Mouse (Mus musculus) hindbrain, postnatal 0 days (tissue): Measurements from ENCODE around the gene Napa. TPM values are rescaled to one million over a fixed set of nuclear protein-coding genes. Genes with fewer than 3 reads are reported as not detected.

ENCODE experiments used
- ATAC-seq: fragments of 200-750 bp; cut with Nextera tagmentation; 2 replicates; pipeline ENCODE4 v1.8.0; 2017; ENCODE audit warnings: mild to moderate bottlenecking, moderate TSS enrichment, moderate library complexity
- DNase-seq: peaks from one replicate; pipeline ENCODE4 v3.0.0-alpha.2; 2015; ENCODE audit warnings: low spot score
- H3K27ac ChIP-seq: fragments of 300-500 bp; sonication (generic); 2 replicates; pipeline ENCODE4 v1.5.1; 2014; ENCODE audit warnings: mild to moderate bottlenecking
- H3K27me3 ChIP-seq: fragments of 300-500 bp; sonication (generic); 2 replicates; pipeline ENCODE4 v1.6.1; 2014; ENCODE audit warnings: low read length, mixed read lengths; ENCODE audit not compliant: insufficient read depth
- H3K36me3 ChIP-seq: fragments of 300-500 bp; sonication (generic); 2 replicates; pipeline ENCODE4 v1.6.1; 2014; ENCODE audit warnings: low read length, mixed read lengths; ENCODE audit not compliant: insufficient read depth
- H3K4me1 ChIP-seq: fragments of 300-500 bp; sonication (generic); 2 replicates; pipeline ENCODE4 v1.6.1; 2014; ENCODE audit warnings: antibody characterized with exemption, low read length, mixed read lengths; ENCODE audit not compliant: insufficient read depth
- H3K4me2 ChIP-seq: fragments of 300-500 bp; sonication (generic); 2 replicates; pipeline ENCODE4 v1.6.1; 2014; ENCODE audit warnings: low read depth, mild to moderate bottlenecking, low read length, moderate library complexity, mixed read lengths
- H3K4me3 ChIP-seq: fragments of 300-500 bp; sonication (generic); 2 replicates; pipeline ENCODE4 v1.5.1; 2014; ENCODE audit warnings: low read length
- H3K9ac ChIP-seq: fragments of 300-500 bp; sonication (generic); replicated peaks from 2 replicates; pipeline ENCODE4 v1.6.1; 2014; ENCODE audit warnings: mild to moderate bottlenecking, low read length, moderate library complexity, mixed read lengths
- H3K9me3 ChIP-seq: fragments of 300-500 bp; sonication (generic); 2 replicates; pipeline ENCODE4 v1.6.1; 2016; ENCODE audit warnings: low read length, mixed read lengths
- CTCF ChIP-seq: IDR thresholded peaks from 2 replicates; pipeline ENCODE4 v1.5.1; 2016; ENCODE audit warnings: antibody characterized with exemption, control low read depth, low read depth
- WGBS: fragments of 180-500 bp; shearing (Covaris S2); extraction: QIAGEN DNeasy Blood & Tissue Kit; methylation state at CpG from one replicate; pipeline ENCODE4 v1.1.7; 2014; 5-methylcytosine and 5-hydroxymethylcytosine counted together
- polyA plus RNA-seq: library from polyadenylated mRNA; unstranded; fragments of >200 nt; fragmentation: Nextera tagmentation; extraction: Ambion mirVana; gene quantifications from 2 replicates; pipeline ENCODE4 v1.2.1, GENCODE M21; 2015
- total RNA-seq: library from RNA; depleted of rRNA; stranded (reverse); fragments of >200 nt; gene quantifications from 2 replicates; pipeline ENCODE4 v1.2.3, GENCODE M21; 2014

Gene Napa
- total and polyA plus RNA-seq, 2 experiments from 2014 or later = 253 to 441 TPM

DNA sequence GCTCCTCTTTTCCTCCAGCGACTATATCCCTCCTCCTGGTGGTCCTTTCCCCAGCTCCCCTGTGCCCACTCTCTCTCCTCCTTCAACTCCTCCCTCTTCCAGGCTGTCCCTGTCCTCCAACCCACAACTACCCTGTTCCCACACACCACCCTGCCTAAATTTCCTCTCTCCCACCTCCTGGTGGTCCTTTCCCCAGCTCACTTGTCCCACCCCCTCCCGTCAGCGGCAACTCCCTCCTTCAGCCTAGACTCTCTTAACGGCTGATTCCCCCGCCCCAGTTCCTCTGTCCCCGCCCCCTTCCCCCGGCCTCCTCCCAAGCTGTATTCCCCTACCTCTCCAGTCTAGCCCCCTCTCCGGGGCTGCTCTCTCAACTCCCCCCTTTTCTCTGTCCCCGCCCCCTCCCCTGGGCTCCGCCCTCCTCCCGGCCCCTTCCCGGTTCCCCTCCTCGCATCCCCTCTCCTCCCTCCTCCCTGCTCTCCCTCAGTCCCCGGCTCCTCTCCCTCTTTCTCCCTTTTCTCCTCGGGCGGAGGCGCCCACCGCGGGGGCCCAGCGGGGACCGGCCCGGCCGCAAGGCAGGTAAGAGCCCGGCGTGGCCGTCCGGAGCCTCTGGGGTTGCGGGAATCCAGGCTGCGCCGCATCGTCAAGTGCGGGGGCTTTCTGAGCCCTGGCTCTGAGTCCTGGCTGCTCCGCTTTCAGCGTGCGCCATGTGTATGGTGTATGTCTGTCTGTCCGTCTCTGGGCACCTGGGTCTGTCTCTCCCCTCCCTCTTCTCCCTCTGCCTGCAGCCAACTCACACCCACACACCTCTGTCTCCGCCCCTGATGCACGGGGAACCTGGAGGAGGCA is 31.8 kb downstream of the Napa start:
- Histone ChIP-seq H3K36me3 (peaks cover 7% of the 10 kb centered on the region; the same call in 1 of the 2 replicates), H3K4me1 (peaks cover 17% of the 10 kb centered on the region), H3K4me3 (peak overlapping the region; percentile 43), H3K27ac (peak overlapping the region; percentile 68), H3K9ac (peak overlapping the region; percentile 64), H3K4me2 (peak overlapping the region; percentile 57), H3K27me3 (no peaks in the 10 kb centered on the region), H3K9me3 (no peaks in the 10 kb centered on the region)
- TF ChIP-seq CTCF = peak; percentile 39
- WGBS = 1% methylated on average over 35 of the region's 38 CpGs
- DNase-seq = peak; percentile 86
- ATAC-seq = peak; percentile 83

DNA sequence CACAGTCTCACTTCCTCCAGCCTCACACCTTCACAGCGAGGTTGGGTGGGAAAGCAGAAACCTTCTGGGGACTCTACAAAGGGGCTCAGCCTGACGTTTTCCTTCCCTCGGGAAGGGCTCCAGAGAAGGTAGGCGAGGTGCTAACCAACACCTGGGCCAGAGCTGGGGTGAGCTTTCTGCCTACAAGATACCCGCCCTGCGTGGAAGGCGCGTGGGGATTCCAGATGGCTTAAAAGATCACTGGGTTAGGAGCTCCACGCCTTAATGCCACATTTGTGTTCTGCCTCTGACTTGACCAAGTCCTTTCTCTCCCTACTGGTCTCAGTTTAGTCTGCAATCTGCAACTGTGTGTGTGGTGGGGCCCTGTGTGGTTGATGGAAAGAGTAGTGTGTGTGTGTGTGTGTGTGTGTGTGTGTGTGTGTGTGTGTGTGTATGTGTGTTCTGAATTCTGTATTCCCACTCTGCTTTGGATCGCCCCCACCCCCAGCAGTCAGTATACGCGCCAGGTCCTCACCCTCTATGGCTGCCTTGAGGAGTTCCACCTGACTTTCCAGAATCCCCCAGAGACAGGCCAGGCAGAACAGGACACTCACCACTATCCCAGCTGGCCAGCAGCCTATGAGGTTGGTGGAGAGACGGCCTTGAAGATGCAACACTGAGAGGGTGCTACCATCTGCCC is 32.8 kb downstream of the Napa start:
- peak overlapping the region; percentile 4; the same call in 1 of the 2 replicates for H3K9ac ChIP-seq
- H3K4me3 ChIP-seq = peak overlapping the region; percentile 43
- no peaks in the 10 kb centered on the region for H3K27me3 ChIP-seq
- ATAC-seq (no peak), DNase-seq (peak; percentile 12)
- no peaks in the 10 kb centered on the region; the same call in 1 of the 2 replicates for H3K36me3 ChIP-seq
- peaks cover 17% of the 10 kb centered on the region for H3K4me1 ChIP-seq
- no peak for TF ChIP-seq CTCF
- peak overlapping the region; percentile 57 for H3K4me2 ChIP-seq
- peak overlapping the region; percentile 68; the same call in 1 of the 2 replicates for H3K27ac ChIP-seq
- H3K9me3 ChIP-seq = no peaks in the 10 kb centered on the region
- 27% methylated on average over 13 of the region's 13 CpGs for WGBS

DNA sequence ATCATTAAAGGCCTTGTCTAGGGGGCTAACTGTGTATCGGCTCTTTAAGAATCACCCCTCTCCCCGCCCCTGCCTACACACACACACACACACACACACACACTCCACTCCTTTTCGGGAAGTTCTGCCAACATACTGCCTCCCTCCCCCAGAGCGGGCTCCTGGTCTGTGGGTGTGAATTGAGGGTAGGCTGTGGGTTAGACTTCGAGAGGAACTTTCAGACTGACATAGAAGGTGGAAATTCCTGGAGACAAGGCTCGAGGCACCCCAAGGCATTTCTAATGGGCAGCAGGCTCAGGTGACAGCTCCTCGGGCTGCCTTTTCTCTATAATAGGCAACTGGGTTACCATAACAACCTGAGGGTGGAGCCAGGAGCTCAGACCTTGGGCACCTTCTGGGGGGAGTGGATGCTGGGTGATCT is 33.9 kb downstream of the Napa start:
- Histone ChIP-seq H3K4me1 (peaks cover 17% of the 10 kb centered on the region), H3K27me3 (no peaks in the 10 kb centered on the region), H3K4me2 (peak overlapping the region; percentile 57), H3K9ac (0 out of 2 replicates have a peak overlapping the region, but pooled peaks have one; percentile 4), H3K9me3 (no peaks in the 10 kb centered on the region), H3K27ac (no peak overlapping the region), H3K4me3 (0 out of 2 replicates have a peak overlapping the region, but pooled peaks have one; percentile 4), H3K36me3 (no peaks in the 10 kb centered on the region)
- peak; percentile 24 for DNase-seq
- TF ChIP-seq CTCF = no peak
- ATAC-seq = no peak
- WGBS = 9% methylated on average over 7 of the region's 7 CpGs

DNA sequence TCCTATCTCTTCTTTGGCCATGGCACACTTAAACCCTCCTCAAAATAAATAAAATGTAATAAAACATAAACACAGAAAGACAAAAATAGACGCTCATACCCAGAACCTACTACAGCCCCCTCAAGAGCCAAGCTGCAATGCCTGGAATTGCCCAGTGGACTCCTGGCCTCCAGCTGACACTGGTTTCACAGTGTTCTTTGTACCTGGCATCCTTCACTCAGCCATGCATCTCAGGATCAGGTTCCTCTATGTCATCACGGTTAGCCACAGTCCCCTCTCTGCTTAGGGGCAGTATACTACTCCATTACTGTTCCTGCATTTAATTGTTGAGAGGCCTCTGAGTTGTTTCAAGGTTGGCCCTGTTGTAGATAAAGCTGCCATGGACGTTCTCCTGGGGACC is 34.7 kb downstream of the Napa start:
- WGBS = 77% methylated on average over 3 of the region's 3 CpGs
- no peak for TF ChIP-seq CTCF
- Histone ChIP-seq H3K4me3 (no peak overlapping the region), H3K4me1 (peaks cover 17% of the 10 kb centered on the region), H3K9me3 (no peaks in the 10 kb centered on the region), H3K4me2 (no peak overlapping the region), H3K27ac (no peak overlapping the region), H3K36me3 (no peaks in the 10 kb centered on the region), H3K27me3 (no peaks in the 10 kb centered on the region), H3K9ac (no peak overlapping the region)
- no peak for DNase-seq
- no peak for ATAC-seq

DNA sequence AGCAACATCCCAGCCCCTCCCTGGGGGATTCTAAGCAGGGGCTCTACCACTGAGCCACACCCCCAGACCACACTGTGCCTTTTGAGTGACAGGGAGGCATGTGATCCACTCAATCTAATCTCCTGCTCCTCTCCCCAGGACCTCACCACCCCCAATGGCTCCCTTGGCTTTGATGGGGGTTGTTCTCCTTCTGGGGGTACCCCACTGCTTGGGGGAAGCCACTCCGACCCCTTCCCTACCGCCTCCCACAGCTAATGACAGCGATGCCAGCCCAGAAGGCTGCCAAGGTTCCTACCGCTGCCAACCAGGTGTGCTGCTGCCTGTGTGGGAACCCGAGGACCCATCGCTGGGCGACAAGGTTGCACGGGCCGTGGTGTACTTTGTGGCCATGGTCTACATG is 35.4 kb downstream of the Napa start:
- ATAC-seq (no peak), DNase-seq (no peak)
- no peak for TF ChIP-seq CTCF
- Histone ChIP-seq H3K36me3 (no peaks in the 10 kb centered on the region), H3K4me1 (peaks cover 13% of the 10 kb centered on the region), H3K4me2 (no peak overlapping the region), H3K9ac (no peak overlapping the region), H3K27ac (no peak overlapping the region), H3K4me3 (no peak overlapping the region), H3K9me3 (no peaks in the 10 kb centered on the region), H3K27me3 (no peaks in the 10 kb centered on the region)
- 83% methylated on average over 9 of the region's 9 CpGs for WGBS

DNA sequence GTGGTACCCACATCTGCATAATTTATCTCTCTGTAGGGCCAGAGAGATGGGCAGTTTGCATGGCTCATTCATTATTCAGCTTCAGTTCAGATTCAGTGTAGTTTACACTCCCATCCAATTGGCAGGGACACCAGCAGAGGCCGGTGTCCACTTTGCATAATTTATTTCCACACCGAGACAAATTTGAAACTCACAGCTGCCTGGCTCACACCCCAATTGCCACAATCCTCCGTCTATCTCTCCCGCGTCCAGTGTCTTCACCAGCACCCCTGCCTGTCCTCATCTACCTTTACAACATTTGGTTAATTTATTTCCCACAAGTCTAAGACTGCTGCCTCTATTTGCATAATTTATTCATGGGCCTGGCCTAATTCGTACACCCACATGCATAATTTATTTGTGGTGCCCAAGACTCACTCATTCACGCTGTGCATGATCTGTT is 36.7 kb downstream of the Napa start:
- Histone ChIP-seq H3K4me1 (peaks cover 7% of the 10 kb centered on the region; the same call in 1 of the 2 replicates), H3K4me2 (peak overlapping the region; percentile 14; the same call in 1 of the 2 replicates), H3K27ac (no peak overlapping the region; the same call in 1 of the 2 replicates), H3K9me3 (no peaks in the 10 kb centered on the region), H3K4me3 (no peak overlapping the region), H3K9ac (no peak overlapping the region), H3K27me3 (no peaks in the 10 kb centered on the region), H3K36me3 (no peaks in the 10 kb centered on the region)
- TF ChIP-seq CTCF = no peak
- ATAC-seq (peak; percentile 22; the same call in 1 of the 2 replicates), DNase-seq (peak; percentile 65)
- 19% methylated on average over 7 of the region's 7 CpGs for WGBS
